Mouse (Mus musculus) kidney, postnatal 25 days (tissue): ENCODE measurements around the gene Polr2h.
"Not testable (repeated sequence)": the region's sequence is repeated elsewhere in the genome, so short reads cannot be mapped to it uniquely, and the experiment has no call there.

Source experiments
- DNase-seq, 2 experiments: peaks; one replicate each; pipeline ENCODE4 v3.0.0; 2021; ENCODE audit warnings: mixed read lengths in 2 of 2

Gene Polr2h

DNA sequence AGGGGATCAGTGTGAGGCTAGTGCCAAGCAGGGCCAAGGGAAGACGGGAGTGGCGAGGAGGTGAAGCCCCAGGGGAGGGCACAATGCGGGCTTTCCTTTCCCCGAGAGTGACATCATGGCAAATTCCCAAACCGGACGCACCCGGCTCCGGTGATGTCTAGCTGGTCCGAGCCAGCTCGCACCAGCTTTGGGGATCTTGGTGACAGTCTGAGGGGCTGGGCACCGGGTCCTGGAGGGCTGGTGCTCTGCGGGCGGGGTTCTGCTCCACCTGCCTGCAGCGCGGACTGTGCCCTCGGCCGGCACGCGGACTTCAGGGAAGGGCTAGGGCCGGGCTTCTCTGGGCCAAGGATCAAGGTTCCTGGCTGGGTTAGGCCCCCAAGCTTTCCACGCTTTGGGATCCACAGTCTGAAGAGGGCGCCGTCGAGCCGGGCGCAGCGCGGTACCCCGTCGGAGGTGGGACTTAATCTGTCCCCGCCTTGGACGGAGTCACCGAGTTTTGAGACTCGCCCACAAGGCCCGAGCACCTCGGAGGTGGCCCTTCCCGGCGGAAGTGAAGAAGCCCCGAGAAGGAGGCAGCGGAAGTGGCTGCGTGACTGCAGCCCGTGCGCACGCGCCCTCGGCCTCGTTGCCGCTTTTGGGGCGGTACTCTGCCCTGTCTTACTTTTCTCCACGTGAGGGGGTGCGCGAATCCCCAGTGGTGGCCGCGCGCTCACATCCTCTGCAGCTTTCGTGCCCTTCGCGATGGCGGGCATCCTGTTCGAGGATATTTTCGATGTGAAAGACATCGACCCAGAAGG is at the start of gene Polr2h, which contains the start of gene Clcn2:
TSS of gene Polr2h (plus strand) at position 485 of the 797 bp plus-strand sequence.
TSS of gene Clcn2 (minus strand) at position 566 of the 797 bp plus-strand sequence.
- peak; percentile 97 to 99 for DNase-seq

GRCm38 (mm10) chr16:20668013-20668412 is 49.5 kb upstream of the Polr2h start, which contains the start of gene Eif4g1:
Eif4g1 (plus strand) TSS chr16:20668313.
- not testable (repeated sequence) for DNase-seq

DNA sequence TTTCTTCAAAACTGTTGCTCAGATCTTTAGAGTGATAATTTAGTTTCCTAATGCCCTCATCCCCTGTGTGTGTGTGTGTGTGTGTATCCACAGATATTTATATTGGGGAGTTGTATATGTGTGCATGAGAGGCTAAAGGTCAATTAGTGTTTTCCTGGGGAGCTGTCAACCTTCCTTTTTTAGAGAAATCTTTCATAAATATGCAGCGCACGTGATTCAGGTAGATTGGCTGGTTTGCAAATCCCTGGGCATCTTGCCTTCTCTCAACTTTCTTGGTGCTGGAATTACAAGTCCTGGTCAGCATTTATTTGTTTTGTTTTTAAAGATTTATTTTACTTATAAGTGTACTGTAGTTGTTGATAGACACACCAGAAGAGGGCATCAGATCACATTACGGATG is 47.2 kb upstream of the Polr2h start:
- DNase-seq: no peak

DNA sequence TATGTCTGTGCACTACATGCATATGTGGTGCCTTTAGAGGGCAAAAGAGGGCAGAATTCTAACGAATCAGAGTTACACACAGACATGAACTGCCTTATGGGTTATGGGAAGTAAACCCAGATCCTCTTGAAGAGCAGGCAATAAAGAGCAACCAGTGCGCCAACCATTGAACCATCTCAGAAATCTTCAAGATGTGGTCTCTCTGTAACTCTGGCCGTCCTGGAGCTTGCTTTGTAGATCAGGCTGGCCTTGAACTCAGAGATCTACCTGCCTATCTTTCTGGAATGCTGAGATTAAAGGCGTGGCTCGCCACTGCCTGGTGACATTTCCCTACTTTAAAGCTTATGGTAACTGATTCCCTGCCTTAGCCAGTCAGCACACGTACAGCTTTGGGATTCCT is 45.6 kb upstream of the Polr2h start:
- DNase-seq: no peak

DNA sequence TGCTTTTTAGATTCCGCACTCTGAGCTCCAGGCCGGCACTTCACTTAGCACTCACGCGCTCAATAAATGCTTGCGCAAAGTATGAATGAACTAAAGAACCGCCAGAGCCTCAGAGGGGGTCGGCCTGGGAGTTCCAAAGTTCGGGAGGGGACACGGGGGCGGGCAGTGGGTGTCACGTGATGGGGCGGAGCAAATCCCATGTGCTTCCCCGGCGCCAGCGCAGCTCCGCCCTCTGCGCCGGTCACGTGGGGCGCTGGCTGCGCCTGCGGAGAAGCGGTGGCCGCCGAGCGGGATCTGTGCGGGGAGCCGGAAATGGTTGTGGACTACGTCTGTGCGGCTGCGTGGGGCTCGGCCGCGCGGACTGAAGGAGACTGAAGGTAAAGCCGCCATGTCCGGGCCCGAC is 45.0 kb upstream of the Polr2h start:
- peak; percentile 98 for DNase-seq

DNA sequence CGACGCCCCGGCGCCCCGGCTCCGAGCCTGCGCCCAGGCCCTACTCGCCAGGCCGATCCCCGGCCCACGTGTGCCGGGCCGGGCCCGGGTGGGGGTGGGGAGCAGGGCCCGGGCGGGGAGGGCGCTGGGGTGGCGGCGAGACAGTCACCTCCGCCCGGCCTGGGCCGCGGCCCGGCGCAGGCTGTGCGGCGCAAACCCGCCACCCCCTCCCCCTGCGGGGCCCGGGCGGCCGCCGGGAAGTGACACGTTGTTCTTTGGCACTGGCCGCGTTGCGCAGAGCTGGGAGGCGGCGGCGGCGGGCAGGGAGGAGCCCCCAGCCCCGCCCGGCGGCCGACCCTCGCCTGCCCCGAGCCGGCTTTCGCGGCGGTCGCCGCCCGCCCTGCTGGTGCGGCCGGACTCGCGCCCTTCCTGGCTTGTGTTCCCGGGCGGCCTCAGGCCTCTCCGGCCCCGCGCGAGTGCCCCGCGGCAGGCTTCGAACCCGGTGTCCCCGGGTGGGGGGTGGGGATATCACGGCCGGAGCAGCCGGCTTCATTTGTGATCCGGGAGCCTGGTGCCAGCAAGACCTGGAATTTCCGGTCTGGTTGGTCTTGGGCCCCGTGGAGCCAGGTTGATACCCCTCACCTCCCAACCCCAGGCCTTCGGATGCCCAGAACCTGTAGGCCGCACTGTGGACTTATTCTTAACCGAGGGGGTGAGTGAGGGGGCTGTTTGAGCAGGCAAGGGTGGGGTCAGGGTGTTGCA is 44.3 kb upstream of the Polr2h start:
- peak; percentile 55 to 86 for DNase-seq

DNA sequence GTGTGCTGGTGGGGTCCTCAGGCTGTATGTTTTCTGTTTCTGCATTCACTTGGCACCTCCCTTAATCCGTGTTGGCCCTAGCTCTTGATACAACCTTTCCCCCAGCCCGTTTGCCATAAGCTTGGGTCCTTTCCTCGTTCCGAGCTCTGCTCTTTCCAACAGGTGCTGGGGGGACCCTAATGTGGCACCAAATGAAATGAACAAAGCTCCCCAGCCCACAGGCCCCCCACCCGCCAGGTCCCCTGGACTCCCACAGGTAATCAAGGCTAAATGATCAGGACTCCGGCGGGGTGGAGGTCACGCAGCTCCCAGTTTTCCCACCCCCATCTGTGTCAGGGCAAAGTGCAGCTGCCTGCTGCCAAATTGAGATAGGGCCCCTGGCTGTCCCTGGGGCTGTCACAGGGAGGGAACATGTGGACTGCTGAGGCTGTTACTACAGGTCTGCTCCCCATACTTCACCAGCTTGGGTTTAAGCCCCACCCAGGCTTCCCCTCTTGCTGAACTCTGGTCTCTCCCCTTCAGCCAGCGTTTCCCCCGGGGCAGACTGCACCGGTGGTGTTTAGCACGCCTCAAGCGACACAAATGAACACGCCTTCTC is 43.7 kb upstream of the Polr2h start:
- DNase-seq: peak; percentile 62 to 88

DNA sequence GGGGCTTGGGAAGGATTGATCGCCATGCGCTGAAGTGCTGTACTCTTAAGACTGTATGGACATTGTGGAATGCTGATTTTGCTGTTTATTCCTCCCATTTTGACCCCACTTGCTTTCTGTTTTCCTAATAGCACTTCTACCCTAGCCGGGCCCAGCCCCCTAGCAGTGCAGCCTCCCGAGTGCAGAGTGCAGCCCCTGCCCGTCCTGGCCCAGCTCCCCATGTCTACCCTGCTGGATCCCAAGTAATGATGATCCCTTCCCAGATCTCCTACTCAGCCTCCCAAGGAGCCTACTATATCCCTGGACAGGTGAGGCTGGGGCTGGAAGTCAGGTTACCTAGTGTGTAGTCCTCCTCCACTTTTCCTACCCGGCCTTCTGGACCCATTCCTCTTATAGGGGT is 42.3 kb upstream of the Polr2h start:
- no peak for DNase-seq

- DNase-seq: no peak
Measured at GRCm38 (mm10) chr16:20676702-20677101, 40.8 kb upstream of the Polr2h start.

- DNase-seq: no peak
Measured at GRCm38 (mm10) chr16:20677380-20677779, 40.1 kb upstream of the Polr2h start.

GRCm38 (mm10) chr16:20677974-20678675 is 39.3 kb upstream of the Polr2h start:
- DNase-seq: peak; percentile 87 to 92

GRCm38 (mm10) chr16:20690774-20691173 is 26.7 kb upstream of the Polr2h start:
- no peak for DNase-seq

- DNase-seq: no peak
Measured at GRCm38 (mm10) chr16:20691617-20692016, 25.8 kb upstream of the Polr2h start.

GRCm38 (mm10) chr16:20692241-20692965 is 25.1 kb upstream of the Polr2h start:
- no peak for DNase-seq

GRCm38 (mm10) chr16:20693111-20693701 is 24.3 kb upstream of the Polr2h start, which contains the start of gene Fam131a:
Fam131a (plus strand) TSS chr16:20693241.
- peak; percentile 91 to 93 for DNase-seq

- peak; percentile 22 to 68 for DNase-seq
Measured at GRCm38 (mm10) chr16:20694781-20695180, 22.7 kb upstream of the Polr2h start.

GRCm38 (mm10) chr16:20695622-20696323 is 21.7 kb upstream of the Polr2h start:
- peak; percentile 90 to 94 for DNase-seq

GRCm38 (mm10) chr16:20699266-20699665 is 18.2 kb upstream of the Polr2h start:
- DNase-seq: no peak

- DNase-seq: no peak
Measured at GRCm38 (mm10) chr16:20700036-20700435, 17.4 kb upstream of the Polr2h start.

GRCm38 (mm10) chr16:20701316-20701715 is 16.1 kb upstream of the Polr2h start:
- DNase-seq: no peak
